Mouse (Mus musculus): ENCODE results near the gene Cops7b.

GRCm38 (mm10) chr1:86580426-86580825, 2.3 kb upstream of the Cops7b start:
- no peak for TF ChIP-seq CTCF (IDR thresholded peaks at IDR 0.05; ENCODE audit: control insufficient read depth, insufficient read depth, low read length)
- no peak for TF ChIP-seq POLR2A (IDR thresholded peaks at IDR 0.05; ENCODE audit: borderline replicate concordance, control insufficient read depth, low read depth, low read length)
